Mouse (Mus musculus): ENCODE data around the gene Rasa3. TPM values are rescaled to one million over a fixed set of nuclear protein-coding genes. Genes with fewer than 3 reads are reported as not detected.

Rasa3 gene
- 39.6 TPM for polyA plus RNA-seq (2012; fragmentation: generic; extraction: Trizol)

GRCm38 (mm10) chr8:13677413-13677883 lies at the start of gene Rasa3:
Rasa3 (minus strand) TSS chr8:13677603.
- peak within 1 kb of the TSS; percentile 96 for H3K4me2 ChIP-seq (ENCODE audit: low read depth)
- H3K36me3 ChIP-seq (ENCODE audit: control insufficient read depth, insufficient read depth): no peaks in the 10 kb centered on the region
- H3K27me3 ChIP-seq (ENCODE audit: control insufficient read depth, insufficient read depth, insufficient read length): no peaks in the 10 kb centered on the region
- peak within 1 kb of the TSS; percentile 39 for H3ac ChIP-seq (ENCODE audit: control insufficient read depth, insufficient read length)
- TF ChIP-seq MYOD1 (IDR thresholded peaks at IDR 0.05; ENCODE audit: control insufficient read depth in 1 of 3, insufficient read length in 2 of 3, low read depth in 2 of 3) (no peak), POLR2AphosphoS2 (IDR thresholded peaks at IDR 0.05; ENCODE audit: insufficient read length, low read depth) (peak; percentile 84), POLR2A (IDR thresholded peaks at IDR 0.05; ENCODE audit: insufficient read length, low read depth) (peak; percentile 86), CEBPB (IDR thresholded peaks at IDR 0.05; ENCODE audit: insufficient read depth, poor library complexity, severe bottlenecking) (no peak)
- H3K4me3 ChIP-seq: peak within 1 kb of the TSS; percentile 70
- peaks cover 37% of the 10 kb centered on the region for H3K79me2 ChIP-seq (ENCODE audit: control insufficient read depth, insufficient read depth)

- Histone ChIP-seq H3K79me2 (ENCODE audit: control insufficient read depth, insufficient read depth) (no peaks in the 10 kb centered on the region), H3K4me2 (ENCODE audit: low read depth) (no peak overlapping the region), H3K36me3 (ENCODE audit: control insufficient read depth, insufficient read depth) (no peaks in the 10 kb centered on the region), H3K4me3 (no peak overlapping the region), H3ac (ENCODE audit: control insufficient read depth, insufficient read length) (no peak overlapping the region), H3K27me3 (ENCODE audit: control insufficient read depth, insufficient read depth, insufficient read length) (no peaks in the 10 kb centered on the region)
- TF ChIP-seq SRF (IDR thresholded peaks at IDR 0.05; ENCODE audit: control insufficient read depth, insufficient read length, low read depth) (no peak), MYOG (IDR thresholded peaks at IDR 0.05; ENCODE audit: control insufficient read depth in 1 of 3, insufficient read depth in 1 of 3, insufficient read length in 2 of 3, low read depth in 2 of 3) (no peak), MYOD1 (IDR thresholded peaks at IDR 0.05; ENCODE audit: control insufficient read depth in 1 of 3, insufficient read length in 2 of 3, low read depth in 2 of 3) (no peak), REST (IDR thresholded peaks at IDR 0.05; ENCODE audit: insufficient read depth, insufficient read length) (no peak), TCF12 (IDR thresholded peaks at IDR 0.05; ENCODE audit: insufficient read depth, poor library complexity, severe bottlenecking) (no peak), TCF3 (IDR thresholded peaks at IDR 0.05; ENCODE audit: insufficient read length, low read depth) (no peak), POLR2A (IDR thresholded peaks at IDR 0.05; ENCODE audit: insufficient read length, low read depth) (no peak), POLR2AphosphoS2 (IDR thresholded peaks at IDR 0.05; ENCODE audit: insufficient read length, low read depth) (no peak), USF1 (IDR thresholded peaks at IDR 0.05; ENCODE audit: low read depth) (no peak), MAX (IDR thresholded peaks at IDR 0.05; ENCODE audit: low read depth) (no peak), CEBPB (IDR thresholded peaks at IDR 0.05; ENCODE audit: insufficient read depth, poor library complexity, severe bottlenecking) (no peak), E2F4 (IDR thresholded peaks at IDR 0.05; ENCODE audit: insufficient read depth) (no peak)
These were observed 48.3 kb upstream of the Rasa3 start for GRCm38 (mm10) chr8:13725722-13726121.

- H3ac ChIP-seq (ENCODE audit: control insufficient read depth, insufficient read length): no peak overlapping the region
- no peak overlapping the region for H3K4me3 ChIP-seq
- no peaks in the 10 kb centered on the region for H3K79me2 ChIP-seq (ENCODE audit: control insufficient read depth, insufficient read depth)
- H3K4me2 ChIP-seq (ENCODE audit: low read depth): no peak overlapping the region
- H3K36me3 ChIP-seq (ENCODE audit: control insufficient read depth, insufficient read depth): no peaks in the 10 kb centered on the region
- no peaks in the 10 kb centered on the region for H3K27me3 ChIP-seq (ENCODE audit: control insufficient read depth, insufficient read depth, insufficient read length)
- TF ChIP-seq REST (IDR thresholded peaks at IDR 0.05; ENCODE audit: insufficient read depth, insufficient read length) (no peak), USF1 (IDR thresholded peaks at IDR 0.05; ENCODE audit: low read depth) (no peak), TCF12 (IDR thresholded peaks at IDR 0.05; ENCODE audit: insufficient read depth, poor library complexity, severe bottlenecking) (no peak), POLR2AphosphoS2 (IDR thresholded peaks at IDR 0.05; ENCODE audit: insufficient read length, low read depth) (no peak)
These were observed 41.6 kb upstream of the Rasa3 start for GRCm38 (mm10) chr8:13718980-13719379.

DNA sequence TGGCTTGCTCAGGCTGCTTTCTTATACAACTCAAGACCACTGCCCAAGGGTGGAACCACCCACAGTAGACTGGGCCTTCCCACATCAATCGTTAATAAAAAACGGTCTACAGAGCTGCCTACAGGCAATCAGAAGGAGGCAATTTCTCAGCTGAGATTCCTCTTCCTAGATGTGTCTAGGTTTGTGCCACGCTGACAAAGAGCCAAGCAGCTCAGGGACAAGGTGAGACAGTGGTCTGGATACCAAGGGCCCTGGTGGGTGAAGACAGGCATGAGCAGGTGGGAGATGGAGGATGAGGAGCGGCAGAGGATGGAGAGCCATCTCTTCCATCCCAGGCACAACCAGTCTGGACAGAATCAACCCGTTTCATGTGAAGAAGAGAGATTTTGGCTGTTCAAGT lies 31.1 kb upstream of the Rasa3 start:
- no peaks in the 10 kb centered on the region for H3K36me3 ChIP-seq (ENCODE audit: control insufficient read depth, insufficient read depth)
- no peak overlapping the region for H3K4me3 ChIP-seq
- no peak for TF ChIP-seq E2F4 (IDR thresholded peaks at IDR 0.05; ENCODE audit: insufficient read depth)
- TF ChIP-seq MYOG (IDR thresholded peaks at IDR 0.05; ENCODE audit: control insufficient read depth in 1 of 3, insufficient read depth in 1 of 3, insufficient read length in 2 of 3, low read depth in 2 of 3): no peak
- no peak for TF ChIP-seq POLR2A (IDR thresholded peaks at IDR 0.05; ENCODE audit: insufficient read length, low read depth)
- TF ChIP-seq POLR2AphosphoS2 (IDR thresholded peaks at IDR 0.05; ENCODE audit: insufficient read length, low read depth): no peak
- no peak for TF ChIP-seq USF1 (IDR thresholded peaks at IDR 0.05; ENCODE audit: low read depth)
- TF ChIP-seq TCF12 (IDR thresholded peaks at IDR 0.05; ENCODE audit: insufficient read depth, poor library complexity, severe bottlenecking): no peak
- no peaks in the 10 kb centered on the region for H3K27me3 ChIP-seq (ENCODE audit: control insufficient read depth, insufficient read depth, insufficient read length)
- no peaks in the 10 kb centered on the region for H3K79me2 ChIP-seq (ENCODE audit: control insufficient read depth, insufficient read depth)
- no peak overlapping the region for H3K4me2 ChIP-seq (ENCODE audit: low read depth)
- no peak overlapping the region for H3ac ChIP-seq (ENCODE audit: control insufficient read depth, insufficient read length)

DNA sequence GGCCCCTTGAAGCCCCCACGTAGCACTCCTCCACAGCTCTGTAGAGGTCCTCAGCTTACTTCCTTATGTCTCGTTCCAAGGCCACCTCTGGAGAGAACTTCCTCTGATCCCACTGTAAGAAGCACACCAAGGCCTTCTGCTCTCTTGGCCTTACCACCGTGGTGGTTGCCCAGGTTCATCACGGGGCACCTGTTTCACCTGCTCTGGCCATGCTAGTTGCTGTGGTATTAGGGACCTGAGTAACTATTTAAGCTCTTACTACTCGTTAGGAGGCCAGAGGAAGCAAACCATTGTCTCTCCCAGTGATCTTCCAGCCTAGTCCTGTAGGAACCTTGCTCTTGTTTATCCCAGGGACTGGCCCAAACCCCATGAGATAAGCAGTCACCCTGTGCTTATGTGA lies 29.5 kb upstream of the Rasa3 start:
- H3K4me3 ChIP-seq: no peak overlapping the region
- H3K79me2 ChIP-seq (ENCODE audit: control insufficient read depth, insufficient read depth): no peaks in the 10 kb centered on the region
- H3K36me3 ChIP-seq (ENCODE audit: control insufficient read depth, insufficient read depth): no peaks in the 10 kb centered on the region
- TF ChIP-seq TCF3 (IDR thresholded peaks at IDR 0.05; ENCODE audit: insufficient read length, low read depth) (no peak), REST (IDR thresholded peaks at IDR 0.05; ENCODE audit: insufficient read depth, insufficient read length) (no peak), MYOD1 (IDR thresholded peaks at IDR 0.05; ENCODE audit: control insufficient read depth in 1 of 3, insufficient read length in 2 of 3, low read depth in 2 of 3) (no peak), POLR2AphosphoS2 (IDR thresholded peaks at IDR 0.05; ENCODE audit: insufficient read length, low read depth) (no peak), CEBPB (IDR thresholded peaks at IDR 0.05; ENCODE audit: insufficient read depth, poor library complexity, severe bottlenecking) (no peak), POLR2A (IDR thresholded peaks at IDR 0.05; ENCODE audit: insufficient read length, low read depth) (no peak), MYOG (IDR thresholded peaks at IDR 0.05; ENCODE audit: control insufficient read depth in 1 of 3, insufficient read depth in 1 of 3, insufficient read length in 2 of 3, low read depth in 2 of 3) (no peak), TCF12 (IDR thresholded peaks at IDR 0.05; ENCODE audit: insufficient read depth, poor library complexity, severe bottlenecking) (no peak)
- no peak overlapping the region for H3ac ChIP-seq (ENCODE audit: control insufficient read depth, insufficient read length)
- no peaks in the 10 kb centered on the region for H3K27me3 ChIP-seq (ENCODE audit: control insufficient read depth, insufficient read depth, insufficient read length)
- no peak overlapping the region for H3K4me2 ChIP-seq (ENCODE audit: low read depth)
